In genomic region chr7:80904921-80905515, GRCm38 (mm10) we compare ENCODE assay signal across 8 mouse cellular contexts. TPM values are rescaled to one million over a fixed set of nuclear protein-coding genes. Genes with fewer than 3 reads are reported as not detected.
DNase-seq lines count a peak whose midpoint lies in the region; ATAC-seq lines count a peak whose summit lies in the region.

Nmb (minus strand) TSS chr7:80905076.

- DNase-seq in cerebellum, postnatal 36 days, result peak; percentile 52 to 61
- peak; percentile 39 to 61 for DNase-seq in frontal cortex, postnatal 14 days (ENCODE audit: low spot score in 2 of 2)
- peak; percentile 50 for DNase-seq in layer of hippocampus, adult 9-11 months
- peak; percentile 66 for DNase-seq in lung, postnatal 25 days (ENCODE audit: low spot score)
- peak; percentile 79 for DNase-seq in retina, postnatal 1 day
- peak; percentile 66 for DNase-seq in urinary bladder, postnatal 25 days (ENCODE audit: low spot score)

- ATAC-seq in activated CD4-positive, CD25-positive, alpha-beta regulatory T cell, adult 4 months, result no peak
- ATAC-seq in hematopoietic stem cell, adult 5-6 weeks (replicated peaks in 1 of 2; ENCODE audit: insufficient read depth in 1 of 2, low FRiP score in 2 of 2, low TSS enrichment in 1 of 2, low read depth in 1 of 2, poor library complexity in 2 of 2, severe bottlenecking in 2 of 2), result peak; percentile 23 to 46; a peak in 1 of 4 replicates

RNA-seq across cellular contexts. Expression of gene Nmb, which starts in this region (rescaled TPM):
- 10 to 100 TPM; 58.7 to 67.5 TPM for polyA plus RNA-seq in activated CD4-positive, CD25-positive, alpha-beta regulatory T cell, adult 4 months (2017; shearing (Covaris generic))
- total RNA-seq in hematopoietic stem cell, adult 5-6 weeks (2017), result 1.6 TPM in 1 of 2 replicates, not detected in the other
